Mouse (Mus musculus) granulocyte monocyte progenitor cell, adult 5-6 weeks (primary cell): Measurements from ENCODE around the gene C4bp. TPM values are rescaled to one million over a fixed set of nuclear protein-coding genes. Genes with fewer than 3 reads are reported as not detected.
"Not testable (repeated sequence)": the region's sequence is repeated elsewhere in the genome, so short reads cannot be mapped to it uniquely, and the experiment has no call there.

Experiments used
- ATAC-seq: replicated peaks from 2 replicates; pipeline ENCODE4 v1.8.0; 2016; ENCODE audit warnings: mild to moderate bottlenecking, moderate TSS enrichment, inconsistent platforms; ENCODE audit not compliant: poor library complexity, severe bottlenecking
- total RNA-seq, 2 experiments: library from RNA; stranded (forward) in 1 of 2; stranded (reverse) in 1 of 2; fragments of 200-712, 200-1000 nt in 1 of 2; fragments of >200 nt in 1 of 2; fragmentation: Nextera tagmentation in 1 of 2; gene quantifications; 2 replicates each; pipeline ENCODE4 v1.2.3; 2014 to 2017

The C4bp gene
- total RNA-seq (2014; fragmentation: Nextera tagmentation) (not detected in 2 replicates), total RNA-seq (2017) (not detected in 2 replicates)

- no peak for ATAC-seq
Measured at GRCm38 (mm10) chr1:130661454-130661853, at the start of gene C4bp. C4bp (minus strand) TSS chr1:130661632.

- ATAC-seq, result no peak
Measured at GRCm38 (mm10) chr1:130710283-130711080, 49.0 kb upstream of the C4bp start.

- ATAC-seq, result no peak
Measured at GRCm38 (mm10) chr1:130703613-130704012, 42.2 kb upstream of the C4bp start.

GRCm38 (mm10) chr1:130701976-130702375, 40.5 kb upstream of the C4bp start:
- ATAC-seq, result no peak

- no peak for ATAC-seq
Measured at GRCm38 (mm10) chr1:130699937-130700633, 38.7 kb upstream of the C4bp start.

GRCm38 (mm10) chr1:130698601-130699000, 37.2 kb upstream of the C4bp start:
- no peak for ATAC-seq

- no peak for ATAC-seq
Measured at GRCm38 (mm10) chr1:130683905-130684304, 22.5 kb upstream of the C4bp start.

- no peak for ATAC-seq
Measured at GRCm38 (mm10) chr1:130681656-130682413, 20.4 kb upstream of the C4bp start.

GRCm38 (mm10) chr1:130681075-130681474, 19.6 kb upstream of the C4bp start:
- ATAC-seq, result no peak

- no peak for ATAC-seq
Measured at GRCm38 (mm10) chr1:130678551-130678950, 17.1 kb upstream of the C4bp start.

- not testable (repeated sequence) for ATAC-seq
Measured at GRCm38 (mm10) chr1:130663576-130663975, 2.1 kb upstream of the C4bp start.

GRCm38 (mm10) chr1:130659641-130660040, 1.8 kb downstream of the C4bp start:
- not testable (repeated sequence) for ATAC-seq

- no peak for ATAC-seq
Measured at GRCm38 (mm10) chr1:130644103-130644502, 17.3 kb downstream of the C4bp start.

- no peak for ATAC-seq
Measured at GRCm38 (mm10) chr1:130640967-130641366, 20.5 kb downstream of the C4bp start.

- peak; percentile 97 for ATAC-seq
Measured at GRCm38 (mm10) chr1:130633761-130634410, 27.5 kb downstream of the C4bp start.

- no peak for ATAC-seq
Measured at GRCm38 (mm10) chr1:130633316-130633715, 28.1 kb downstream of the C4bp start.

- ATAC-seq, result no peak
Measured at GRCm38 (mm10) chr1:130629521-130629920, 31.9 kb downstream of the C4bp start, which contains the start of gene Zp3r. Zp3r (minus strand) TSS chr1:130629621.

GRCm38 (mm10) chr1:130596291-130596690, 65.1 kb downstream of the C4bp start:
- no peak for ATAC-seq

- ATAC-seq, result no peak
Measured at GRCm38 (mm10) chr1:130588659-130589058, 72.8 kb downstream of the C4bp start.
